Mouse (Mus musculus): ENCODE data around the gene Chd6.

DNA sequence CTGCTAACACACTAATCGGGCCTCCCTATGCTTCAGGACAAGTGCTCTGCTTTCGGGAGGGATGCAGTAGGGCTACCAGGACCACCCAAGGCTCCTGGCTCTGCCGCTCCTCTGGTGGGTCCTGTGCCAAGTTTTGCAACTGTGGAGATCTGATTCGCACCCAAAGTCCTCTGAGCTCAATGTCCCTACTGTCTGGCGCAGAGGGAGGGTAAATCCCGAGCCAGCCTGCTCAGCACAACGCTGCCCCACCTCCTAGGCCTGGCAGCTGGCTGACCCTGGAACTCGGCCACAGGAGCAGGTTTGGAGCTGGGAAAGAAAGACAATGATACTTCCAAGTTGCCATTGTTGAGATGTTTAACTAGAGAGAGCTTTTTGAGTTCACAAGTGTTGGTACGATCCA is 183.7 kb downstream of the Chd6 start:
- TF ChIP-seq GATA1 (IDR thresholded peaks at IDR 0.05; ENCODE audit: borderline replicate concordance, low read length), result no peak
- TF ChIP-seq FLI1 (IDR thresholded peaks at IDR 0.05; ENCODE audit: low read length), result no peak
